Mouse (Mus musculus) heart, embryonic 12.5 days (tissue): ENCODE measurements around the gene Pbx1. TPM values are rescaled to one million over a fixed set of nuclear protein-coding genes. Genes with fewer than 3 reads are reported as not detected.

Experiments
- ATAC-seq: fragments of 200-750 bp; cut with Nextera tagmentation; 2 replicates; pipeline ENCODE4 v1.8.0; 2017; ENCODE audit warnings: moderate TSS enrichment, moderate library complexity; ENCODE audit not compliant: insufficient number of reproducible peaks, low FRiP score
- H3K27ac ChIP-seq: fragments of 300-500 bp; sonication (generic); 2 replicates; pipeline ENCODE4 v1.5.1; 2016; ENCODE audit warnings: mild to moderate bottlenecking, moderate library complexity; ENCODE audit not compliant: poor library complexity, severe bottlenecking
- H3K27me3 ChIP-seq: fragments of 300-500 bp; sonication (generic); replicated peaks from 2 replicates; pipeline ENCODE4 v1.6.1; 2016; ENCODE audit warnings: mild to moderate bottlenecking, moderate library complexity
- H3K36me3 ChIP-seq: fragments of 300-500 bp; sonication (generic); 2 replicates; pipeline ENCODE4 v1.6.1; 2016; ENCODE audit warnings: mild to moderate bottlenecking, moderate library complexity
- H3K4me1 ChIP-seq: fragments of 300-500 bp; sonication (generic); replicated peaks from 2 replicates; pipeline ENCODE4 v1.6.1; 2016; ENCODE audit warnings: mild to moderate bottlenecking
- H3K4me2 ChIP-seq: fragments of 300-500 bp; sonication (generic); 2 replicates; pipeline ENCODE4 v1.6.1; 2016; ENCODE audit warnings: mild to moderate bottlenecking, moderate library complexity
- H3K4me3 ChIP-seq: fragments of 300-500 bp; sonication (generic); 2 replicates; pipeline ENCODE4 v1.5.1; 2016; ENCODE audit warnings: mild to moderate bottlenecking
- H3K9ac ChIP-seq: fragments of 300-500 bp; sonication (generic); 2 replicates; pipeline ENCODE4 v1.6.1; 2016; ENCODE audit warnings: mild to moderate bottlenecking, moderate library complexity
- H3K9me3 ChIP-seq: fragments of 300-500 bp; sonication (generic); replicated peaks from 2 replicates; pipeline ENCODE4 v1.6.1; 2016; ENCODE audit warnings: mild to moderate bottlenecking, moderate library complexity
- WGBS: fragments of 180-500 bp; shearing (Covaris S2); methylation state at CpG from one replicate; pipeline ENCODE4 v1.1.7; 2016; 5-methylcytosine and 5-hydroxymethylcytosine counted together
- polyA plus RNA-seq: library from polyadenylated mRNA; unstranded; fragments of >200 nt; fragmentation: Nextera tagmentation; extraction: Ambion mirVana; gene quantifications from 2 replicates; pipeline ENCODE4 v1.2.1, GENCODE M21; 2016

Pbx1 gene
- polyA plus RNA-seq, 1 experiment from 2014 or later = 26.3 TPM

- Histone ChIP-seq H3K4me2 (no peak overlapping the region), H3K4me1 (no peaks in the 10 kb centered on the region), H3K27me3 (no peaks in the 10 kb centered on the region), H3K27ac (no peak overlapping the region), H3K9ac (no peak overlapping the region), H3K4me3 (no peak overlapping the region), H3K9me3 (no peaks in the 10 kb centered on the region), H3K36me3 (no peaks in the 10 kb centered on the region)
- 91% methylated on average over 3 of the region's 3 CpGs for WGBS
- ATAC-seq = no peak
These were observed 1.6 kb upstream of the Pbx1 start for GRCm38 (mm10) chr1:168433671-168434070.

GRCm38 (mm10) chr1:168432281-168432725 is 233 bp upstream of the Pbx1 start:
- no peaks in the 10 kb centered on the region for H3K27me3 ChIP-seq
- peak; percentile 99 for ATAC-seq
- peak overlapping the region; percentile 82 for H3K4me3 ChIP-seq
- 0 out of 2 replicates have a peak overlapping the region, but pooled peaks have one; percentile 95 for H3K9ac ChIP-seq
- H3K27ac ChIP-seq = peak overlapping the region; percentile 99
- H3K4me1 ChIP-seq = peaks cover 9% of the 10 kb centered on the region
- WGBS = under 1% methylated on average over 19 of the region's 22 CpGs
- H3K36me3 ChIP-seq = no peaks in the 10 kb centered on the region
- no peaks in the 10 kb centered on the region for H3K9me3 ChIP-seq
- peak overlapping the region; percentile 63 for H3K4me2 ChIP-seq

- Histone ChIP-seq H3K4me1 (peaks cover 14% of the 10 kb centered on the region), H3K4me2 (peak overlapping the region; percentile 63), H3K27me3 (no peaks in the 10 kb centered on the region), H3K9ac (peak overlapping the region; percentile 95), H3K9me3 (no peaks in the 10 kb centered on the region), H3K36me3 (no peaks in the 10 kb centered on the region), H3K4me3 (peak overlapping the region; percentile 82), H3K27ac (peak overlapping the region; percentile 99)
- 1% methylated on average over 14 of the region's 14 CpGs for WGBS
- peak; percentile 82 for ATAC-seq
These were observed 299 bp downstream of the Pbx1 start for GRCm38 (mm10) chr1:168431711-168432231.

- no peak for ATAC-seq
- H3K4me3 ChIP-seq = peak overlapping the region; percentile 82
- H3K9me3 ChIP-seq = no peaks in the 10 kb centered on the region
These were observed 981 bp downstream of the Pbx1 start for GRCm38 (mm10) chr1:168430868-168431710.

GRCm38 (mm10) chr1:168429856-168430644 is 2.0 kb downstream of the Pbx1 start:
- Histone ChIP-seq H3K4me1 (peaks cover 31% of the 10 kb centered on the region), H3K36me3 (no peaks in the 10 kb centered on the region), H3K4me2 (peak overlapping the region; percentile 90), H3K27me3 (no peaks in the 10 kb centered on the region), H3K9ac (peak overlapping the region; percentile 85), H3K4me3 (peak overlapping the region; percentile 82), H3K27ac (peak overlapping the region; percentile 83), H3K9me3 (no peaks in the 10 kb centered on the region)
- 4% methylated on average over 5 of the region's 5 CpGs for WGBS
- no peak for ATAC-seq

More at GRCm38 (mm10) chr1:168430868-168431710, 981 bp downstream of the Pbx1 start:
- H3K27ac ChIP-seq = peak overlapping the region; percentile 99
- peak overlapping the region; percentile 95 for H3K9ac ChIP-seq
- under 1% methylated on average over 37 of the region's 37 CpGs for WGBS
- peaks cover 21% of the 10 kb centered on the region for H3K4me1 ChIP-seq
- no peaks in the 10 kb centered on the region for H3K27me3 ChIP-seq
- peak overlapping the region; percentile 63 for H3K4me2 ChIP-seq
- H3K36me3 ChIP-seq = no peaks in the 10 kb centered on the region

GRCm38 (mm10) chr1:168429406-168429805 is 2.7 kb downstream of the Pbx1 start:
- Histone ChIP-seq H3K36me3 (no peaks in the 10 kb centered on the region), H3K27ac (peak overlapping the region; percentile 23; the same call in 1 of the 2 replicates)
- under 1% methylated on average over 5 of the region's 5 CpGs for WGBS

GRCm38 (mm10) chr1:168428255-168428654 is 3.8 kb downstream of the Pbx1 start:
- Histone ChIP-seq H3K9me3 (no peaks in the 10 kb centered on the region), H3K4me3 (peak overlapping the region; percentile 33), H3K27me3 (no peaks in the 10 kb centered on the region), H3K9ac (peak overlapping the region; percentile 62), H3K36me3 (no peaks in the 10 kb centered on the region), H3K27ac (no peak overlapping the region), H3K4me1 (peaks cover 45% of the 10 kb centered on the region), H3K4me2 (peak overlapping the region; percentile 62)
- ATAC-seq = no peak
- 51% methylated on average over 6 of the region's 6 CpGs for WGBS

More at GRCm38 (mm10) chr1:168429406-168429805, 2.7 kb downstream of the Pbx1 start:
- Histone ChIP-seq H3K4me3 (peak overlapping the region; percentile 82), H3K9me3 (no peaks in the 10 kb centered on the region), H3K4me2 (peak overlapping the region; percentile 90), H3K9ac (peak overlapping the region; percentile 85), H3K4me1 (peaks cover 35% of the 10 kb centered on the region), H3K27me3 (no peaks in the 10 kb centered on the region)
- no peak for ATAC-seq

GRCm38 (mm10) chr1:168427596-168427995 is 4.5 kb downstream of the Pbx1 start:
- 19% methylated on average over 4 of the region's 4 CpGs for WGBS
- H3K4me1 ChIP-seq = peaks cover 51% of the 10 kb centered on the region
- no peaks in the 10 kb centered on the region for H3K27me3 ChIP-seq
- peak overlapping the region; percentile 40; the same call in 1 of the 2 replicates for H3K27ac ChIP-seq
- peak overlapping the region; percentile 66 for H3K4me2 ChIP-seq
- H3K9me3 ChIP-seq = no peaks in the 10 kb centered on the region
- H3K9ac ChIP-seq = peak overlapping the region; percentile 64
- peak overlapping the region; percentile 33 for H3K4me3 ChIP-seq
- no peak for ATAC-seq
- no peaks in the 10 kb centered on the region for H3K36me3 ChIP-seq

- Histone ChIP-seq H3K4me3 (peak overlapping the region; percentile 33), H3K4me1 (peaks cover 53% of the 10 kb centered on the region), H3K36me3 (peaks cover 6% of the 10 kb centered on the region; the same call in 1 of the 2 replicates), H3K9me3 (no peaks in the 10 kb centered on the region), H3K27me3 (no peaks in the 10 kb centered on the region), H3K9ac (peak overlapping the region; percentile 64; the same call in 1 of the 2 replicates), H3K27ac (no peak overlapping the region), H3K4me2 (peak overlapping the region; percentile 66)
- 43% methylated on average over 9 of the region's 9 CpGs for WGBS
- ATAC-seq = no peak
These were observed 5.2 kb downstream of the Pbx1 start for GRCm38 (mm10) chr1:168426900-168427299.

- H3K4me3 ChIP-seq = 0 out of 2 replicates have a peak overlapping the region, but pooled peaks have one; percentile 18
- H3K27me3 ChIP-seq = no peaks in the 10 kb centered on the region
- no peak overlapping the region for H3K27ac ChIP-seq
- peaks cover 12% of the 10 kb centered on the region for H3K36me3 ChIP-seq
- ATAC-seq = no peak
- 60% methylated on average over 7 of the region's 7 CpGs for WGBS
- no peak overlapping the region for H3K9ac ChIP-seq
- H3K9me3 ChIP-seq = no peaks in the 10 kb centered on the region
- H3K4me1 ChIP-seq = peaks cover 53% of the 10 kb centered on the region
- peak overlapping the region; percentile 66 for H3K4me2 ChIP-seq
These were observed 5.8 kb downstream of the Pbx1 start for GRCm38 (mm10) chr1:168426281-168426680.
